Mouse (Mus musculus) G1E (cell line): ENCODE measurements around the gene Pard3. TPM values are rescaled to one million over a fixed set of nuclear protein-coding genes. Genes with fewer than 3 reads are reported as not detected.

Source experiments
- ATAC-seq: 2 replicates; pipeline ENCODE4 v1.8.0; 2016; ENCODE audit warnings: mild to moderate bottlenecking; ENCODE audit not compliant: insufficient number of reproducible peaks, poor library complexity, low FRiP score, severe bottlenecking; ENCODE audit errors: extremely low read depth
- DNase-seq: peaks from one replicate; pipeline ENCODE4 v3.0.0; 2012; ENCODE audit warnings: low spot score
- H3K27me3 ChIP-seq: 2 replicates; pipeline ENCODE4 v1.6.1; 2012; ENCODE audit warnings: mild to moderate bottlenecking, low read length, inconsistent platforms; ENCODE audit not compliant: insufficient read depth
- H3K36me3 ChIP-seq: replicated peaks from 2 replicates; pipeline ENCODE3; 2012; ENCODE audit warnings: mild to moderate bottlenecking, inconsistent platforms
- H3K4me1 ChIP-seq: 2 replicates; pipeline ENCODE4 v1.6.1; 2012; ENCODE audit warnings: low read depth, low read length, inconsistent platforms, mixed read lengths; ENCODE audit not compliant: insufficient read depth
- H3K4me3 ChIP-seq: 2 replicates; pipeline ENCODE4 v1.5.1; 2012; ENCODE audit warnings: low read depth, mild to moderate bottlenecking, inconsistent platforms, low read length, moderate library complexity, mixed read lengths
- H3K9me3 ChIP-seq: replicated peaks from 2 replicates; pipeline ENCODE4 v1.6.1; 2012; ENCODE audit warnings: inconsistent platforms
- CTCF ChIP-seq: IDR thresholded peaks from 2 replicates; pipeline ENCODE4 v1.5.1; 2012; ENCODE audit warnings: low read depth, low read length, inconsistent platforms, mixed read lengths
- GATA1 ChIP-seq: IDR thresholded peaks from 2 replicates; pipeline ENCODE4 v1.6.1; 2012; ENCODE audit warnings: borderline replicate concordance, low read length, inconsistent platforms, mixed read lengths
- GATA2 ChIP-seq: IDR thresholded peaks from 2 replicates; pipeline ENCODE4 v1.6.1; 2012; ENCODE audit warnings: low read depth, low read length, inconsistent platforms, borderline replicate concordance
- POLR2AphosphoS5 ChIP-seq: IDR thresholded peaks from 2 replicates; pipeline ENCODE4 v1.6.1; 2012; ENCODE audit warnings: low read depth, low read length, inconsistent platforms; ENCODE audit not compliant: insufficient replicate concordance
- TAL1 ChIP-seq: conservative IDR thresholded peaks from 2 replicates; pipeline ENCODE4 v1.6.1; 2012; ENCODE audit warnings: low read depth, low read length, inconsistent platforms, mixed read lengths
- polyA plus RNA-seq: library from polyadenylated mRNA; stranded (reverse); fragments of >175 nt; gene quantifications from 2 replicates; pipeline ENCODE4 v1.2.3, GENCODE M21; 2012
- total RNA-seq, 2 experiments: library from RNA; stranded (forward) in 1 of 2; stranded (reverse) in 1 of 2; fragments of 200-1000 nt in 1 of 2; fragments of >200 nt in 1 of 2; fragmentation: Nextera tagmentation in 1 of 2; gene quantifications; 2 replicates each; pipeline ENCODE4 v1.2.3; 2014 to 2017

Pard3 gene
- total and polyA plus RNA-seq, 3 experiments = 0.55 TPM; not detected in 2

DNA sequence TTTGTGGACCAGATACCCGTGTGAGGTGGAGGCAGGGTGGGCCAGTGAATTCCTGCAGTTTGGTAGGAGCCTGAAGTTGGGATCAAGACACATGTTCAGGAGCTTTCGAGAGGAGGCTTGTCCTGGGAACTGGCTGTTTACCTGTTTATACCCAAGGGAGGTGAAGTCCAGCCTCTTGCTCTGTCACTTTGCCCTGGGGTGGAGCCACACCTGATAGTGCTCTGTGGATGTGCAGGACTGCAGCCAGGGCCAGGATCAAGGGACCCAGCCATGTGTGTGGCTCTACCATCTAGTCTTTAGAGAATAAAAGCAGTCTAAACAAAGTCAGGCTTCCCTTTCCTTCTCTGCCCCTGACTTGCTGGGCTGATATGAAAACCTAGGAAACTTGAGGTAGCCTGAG lies 40.9 kb downstream of the Pard3 start:
- no peak for ATAC-seq
- no peak for DNase-seq
- Histone ChIP-seq H3K9me3 (peaks cover 18% of the 10 kb centered on the region), H3K4me1 (no peaks in the 10 kb centered on the region), H3K4me3 (no peak overlapping the region), H3K36me3 (no peaks in the 10 kb centered on the region), H3K27me3 (no peaks in the 10 kb centered on the region)
- TF ChIP-seq POLR2AphosphoS5 (no peak), GATA1 (no peak)

DNA sequence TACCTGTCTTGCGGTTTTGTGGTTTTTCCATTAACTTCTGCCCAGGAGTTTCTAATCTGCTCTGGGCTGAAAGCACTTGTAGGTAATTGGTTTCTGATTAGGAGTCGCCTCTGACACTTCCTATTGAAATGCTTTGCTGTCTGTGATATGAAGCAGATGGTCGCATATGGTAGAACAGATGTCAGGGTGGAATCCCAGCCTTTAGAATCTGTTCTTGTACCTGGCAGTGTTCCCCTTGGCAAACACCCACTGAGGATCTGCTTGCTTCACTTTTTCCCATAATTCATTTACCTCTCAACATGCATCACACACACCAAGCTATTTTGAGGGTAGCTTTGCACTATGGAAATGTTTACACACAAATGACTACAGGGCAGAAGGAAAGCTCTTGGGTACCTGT lies 44.2 kb downstream of the Pard3 start:
- H3K36me3 ChIP-seq = no peaks in the 10 kb centered on the region
- DNase-seq (no peak), ATAC-seq (no peak)
- no peaks in the 10 kb centered on the region for H3K27me3 ChIP-seq
- no peak overlapping the region for H3K4me3 ChIP-seq
- H3K9me3 ChIP-seq = peaks cover 22% of the 10 kb centered on the region
- TF ChIP-seq POLR2AphosphoS5 (no peak), GATA2 (no peak), CTCF (no peak), GATA1 (no peak)
- no peaks in the 10 kb centered on the region for H3K4me1 ChIP-seq

DNA sequence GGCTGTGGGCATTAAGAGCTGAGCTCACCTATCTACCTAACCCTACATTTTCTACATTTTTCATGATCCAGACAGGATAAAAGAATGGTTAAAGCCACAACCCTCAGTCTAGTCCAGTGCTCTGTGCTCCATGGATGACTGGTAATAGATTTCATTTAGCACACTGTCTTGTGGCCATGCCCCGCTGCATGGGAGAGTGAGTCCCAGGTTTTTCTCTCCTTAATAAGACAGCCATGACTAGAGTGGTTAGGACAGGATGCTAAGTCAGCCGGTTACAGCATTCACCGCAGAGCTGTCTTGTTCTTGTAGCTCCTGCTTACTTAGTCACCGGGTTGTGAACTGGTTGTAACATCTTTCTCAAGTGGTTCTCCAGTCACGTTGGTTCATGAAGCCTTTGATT lies 49.5 kb downstream of the Pard3 start:
- H3K27me3 ChIP-seq = no peaks in the 10 kb centered on the region
- TF ChIP-seq GATA2 = no peak
- no peak for TF ChIP-seq GATA1
- TF ChIP-seq TAL1 = no peak
- no peak for TF ChIP-seq POLR2AphosphoS5
- no peak for TF ChIP-seq CTCF
- no peak for DNase-seq
- H3K4me3 ChIP-seq = no peak overlapping the region
- H3K9me3 ChIP-seq = peaks cover 41% of the 10 kb centered on the region
- H3K4me1 ChIP-seq = no peaks in the 10 kb centered on the region
- no peaks in the 10 kb centered on the region for H3K36me3 ChIP-seq
- no peak for ATAC-seq

DNA sequence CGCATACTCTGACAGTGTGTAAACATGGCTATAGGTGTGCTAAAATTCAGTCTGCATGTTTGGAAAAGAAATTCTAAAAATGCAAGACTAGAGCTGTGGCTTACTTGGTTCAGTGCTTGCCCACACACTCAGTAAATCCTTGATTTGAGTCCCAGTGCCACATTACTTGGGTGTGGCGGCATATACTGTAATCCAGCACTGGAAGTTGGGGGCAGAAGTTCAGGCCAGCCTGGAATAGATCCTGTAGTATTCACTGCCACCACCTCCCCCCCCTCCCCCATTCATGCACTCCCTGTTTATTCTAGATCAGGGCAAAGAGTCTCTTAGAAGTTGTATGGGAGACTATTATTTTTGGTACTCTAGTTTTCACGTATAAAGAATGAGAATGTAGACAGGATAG lies 52.1 kb downstream of the Pard3 start:
- H3K36me3 ChIP-seq = no peaks in the 10 kb centered on the region
- no peak for ATAC-seq

DNA sequence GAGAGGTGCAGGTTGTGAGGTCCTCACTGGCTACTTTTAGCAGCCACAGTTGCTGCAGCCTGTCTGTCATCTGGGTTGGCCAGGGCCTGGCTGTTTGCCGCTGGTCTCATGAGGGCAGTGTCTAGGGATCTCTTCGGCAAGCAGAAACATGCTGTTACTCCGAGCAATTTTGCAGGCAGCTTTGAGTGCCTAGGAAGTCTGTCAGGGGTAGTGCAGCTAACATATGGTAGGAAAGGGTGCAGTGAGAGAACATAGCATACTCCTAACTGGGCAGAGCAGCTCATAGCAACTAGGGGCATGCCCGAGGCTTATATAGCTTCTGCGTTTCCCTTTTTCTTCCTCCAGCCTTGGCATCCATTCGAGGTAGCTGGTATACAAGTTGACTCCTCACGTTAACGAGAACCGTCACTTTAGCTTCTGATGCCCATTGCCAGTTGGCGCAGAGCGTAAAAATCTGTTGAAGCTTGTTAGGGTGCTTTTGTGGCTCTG lies 54.7 kb downstream of the Pard3 start:
- no peaks in the 10 kb centered on the region for H3K27me3 ChIP-seq
- no peaks in the 10 kb centered on the region for H3K4me1 ChIP-seq
- H3K9me3 ChIP-seq = peaks cover 47% of the 10 kb centered on the region
- DNase-seq (no peak), ATAC-seq (no peak)
- no peak overlapping the region for H3K4me3 ChIP-seq
- TF ChIP-seq GATA2 (no peak), POLR2AphosphoS5 (no peak), TAL1 (no peak), CTCF (no peak)
- H3K36me3 ChIP-seq = no peaks in the 10 kb centered on the region

More for the DNA sequence above, 52.1 kb downstream of the Pard3 start:
- no peak for DNase-seq
- TF ChIP-seq TAL1 = no peak
- no peak for TF ChIP-seq POLR2AphosphoS5
- no peak for TF ChIP-seq GATA1
- TF ChIP-seq GATA2 = no peak
- no peak for TF ChIP-seq CTCF
- H3K27me3 ChIP-seq = no peaks in the 10 kb centered on the region
- no peak overlapping the region for H3K4me3 ChIP-seq
- H3K4me1 ChIP-seq = no peaks in the 10 kb centered on the region
- H3K9me3 ChIP-seq = peaks cover 56% of the 10 kb centered on the region

DNA sequence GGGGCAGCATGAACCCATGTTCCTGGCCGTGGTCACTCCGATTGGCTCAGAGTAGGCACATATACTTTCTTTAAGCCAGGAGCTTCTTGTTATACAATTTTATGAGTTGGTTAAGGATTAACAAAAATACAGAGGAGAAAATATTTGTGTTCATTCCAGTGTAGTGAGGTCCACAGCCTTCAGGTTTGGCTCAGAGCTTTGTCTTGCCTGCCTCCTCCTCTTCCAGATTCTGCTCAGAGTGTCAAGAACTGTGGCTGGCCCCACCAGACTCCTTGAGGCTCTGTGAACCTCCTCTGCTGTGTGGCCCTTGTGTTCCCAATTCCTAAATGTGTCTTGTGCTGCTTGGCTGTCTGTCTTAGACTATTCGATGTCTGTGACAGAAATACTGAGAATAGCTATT lies 59.7 kb downstream of the Pard3 start:
- Histone ChIP-seq H3K4me1 (no peaks in the 10 kb centered on the region), H3K9me3 (peaks cover 32% of the 10 kb centered on the region), H3K27me3 (no peaks in the 10 kb centered on the region), H3K4me3 (no peak overlapping the region), H3K36me3 (no peaks in the 10 kb centered on the region)
- TF ChIP-seq GATA1 (no peak), POLR2AphosphoS5 (no peak), CTCF (no peak), GATA2 (no peak), TAL1 (no peak)
- ATAC-seq (no peak), DNase-seq (no peak)

DNA sequence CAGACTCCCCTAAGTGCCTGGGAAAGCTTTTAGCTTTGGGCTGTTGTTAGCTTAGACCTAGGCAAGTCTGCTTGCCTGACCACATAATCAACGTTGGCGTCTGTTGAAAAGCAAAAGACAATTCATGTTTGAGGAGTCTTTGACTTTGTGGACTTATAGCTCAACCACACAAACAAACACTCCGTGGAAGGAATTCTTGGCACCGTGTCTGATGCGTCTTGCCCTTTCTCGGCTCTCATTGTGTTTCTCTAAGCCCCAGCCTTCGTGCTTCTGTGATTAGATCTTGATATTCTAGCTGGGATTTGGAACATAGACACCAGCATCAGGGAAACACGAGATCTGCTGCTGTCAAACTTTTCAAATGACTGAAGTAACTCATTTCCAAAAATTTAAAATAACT lies 61.1 kb downstream of the Pard3 start:
- DNase-seq = no peak
- H3K9me3 ChIP-seq = peaks cover 27% of the 10 kb centered on the region
- no peak overlapping the region for H3K4me3 ChIP-seq

More for the DNA sequence above, 61.1 kb downstream of the Pard3 start:
- Histone ChIP-seq H3K36me3 (no peaks in the 10 kb centered on the region), H3K4me1 (no peaks in the 10 kb centered on the region), H3K27me3 (no peaks in the 10 kb centered on the region)
- ATAC-seq = no peak
- TF ChIP-seq GATA2 (no peak), POLR2AphosphoS5 (no peak), GATA1 (no peak), TAL1 (no peak), CTCF (no peak)
